Mouse (Mus musculus) common myeloid progenitor, adult 5-6 weeks (primary cell): ENCODE results near the gene Olfr514. TPM values are rescaled to one million over a fixed set of nuclear protein-coding genes. Genes with fewer than 3 reads are reported as not detected.
A peak's percentile ranks its signal among the peaks of the same experiment; 100 is the strongest.

ENCODE experiments used
- ATAC-seq: replicated peaks from 2 replicates; pipeline ENCODE4 v1.8.0; 2016; ENCODE audit warnings: low read depth, mild to moderate bottlenecking, moderate TSS enrichment, inconsistent platforms; ENCODE audit not compliant: poor library complexity, severe bottlenecking
- total RNA-seq: library from RNA; stranded (forward); fragments of 200-1000, 187-1606 nt; gene quantifications from 2 replicates; pipeline ENCODE4 v1.2.3, GENCODE M21; 2017

Gene Olfr514
- not detected in 2 replicates for total RNA-seq

GRCm38 (mm10) chr7:108825897-108826296 is at the start of gene Olfr514:
Olfr514 (minus strand) TSS chr7:108825997.
- ATAC-seq, result no peak

DNA sequence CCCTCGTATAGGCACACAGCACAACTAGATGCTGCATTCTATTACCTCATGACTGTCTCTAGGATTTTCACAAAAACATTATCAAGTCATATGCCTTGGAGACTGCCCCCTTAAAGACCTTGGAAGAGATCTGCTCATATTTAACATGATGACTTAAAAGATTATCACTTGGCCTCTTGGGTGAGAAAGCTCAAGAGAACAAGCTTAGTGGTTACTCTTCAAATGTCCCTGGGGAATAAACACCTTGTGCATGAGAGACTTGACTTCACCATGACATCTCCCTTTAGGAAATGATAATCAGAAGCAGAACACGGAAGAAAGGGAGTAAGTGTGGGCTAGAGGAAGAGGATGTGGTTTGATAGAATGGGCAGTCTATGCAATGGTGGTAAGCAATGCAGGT is 46.5 kb upstream of the Olfr514 start, which contains the start of gene Olfr517:
TSS of gene Olfr517 (minus strand) at position 101 of the 400 bp plus-strand sequence.
- no peak for ATAC-seq

DNA sequence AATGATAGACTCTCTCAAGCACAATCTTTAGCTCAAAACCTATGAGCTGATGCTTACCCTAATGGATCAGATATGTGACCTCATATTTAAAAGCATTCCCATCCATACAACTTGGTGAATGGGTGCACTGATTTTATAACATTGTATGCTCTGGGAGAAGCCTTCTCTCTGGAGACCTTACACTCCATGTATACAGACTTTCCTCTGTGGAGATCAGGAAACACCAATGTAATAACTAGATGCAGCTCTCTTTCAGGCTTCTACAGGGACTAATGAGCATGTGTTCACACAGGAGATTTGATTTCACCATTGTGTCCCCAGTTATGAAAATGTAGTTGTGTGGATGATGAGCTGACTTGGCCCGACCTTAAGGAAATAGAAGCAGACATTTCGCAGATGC is 24.6 kb upstream of the Olfr514 start, which contains the start of gene Olfr516:
TSS of gene Olfr516 (minus strand) at position 101 of the 400 bp plus-strand sequence.
- ATAC-seq, result no peak

DNA sequence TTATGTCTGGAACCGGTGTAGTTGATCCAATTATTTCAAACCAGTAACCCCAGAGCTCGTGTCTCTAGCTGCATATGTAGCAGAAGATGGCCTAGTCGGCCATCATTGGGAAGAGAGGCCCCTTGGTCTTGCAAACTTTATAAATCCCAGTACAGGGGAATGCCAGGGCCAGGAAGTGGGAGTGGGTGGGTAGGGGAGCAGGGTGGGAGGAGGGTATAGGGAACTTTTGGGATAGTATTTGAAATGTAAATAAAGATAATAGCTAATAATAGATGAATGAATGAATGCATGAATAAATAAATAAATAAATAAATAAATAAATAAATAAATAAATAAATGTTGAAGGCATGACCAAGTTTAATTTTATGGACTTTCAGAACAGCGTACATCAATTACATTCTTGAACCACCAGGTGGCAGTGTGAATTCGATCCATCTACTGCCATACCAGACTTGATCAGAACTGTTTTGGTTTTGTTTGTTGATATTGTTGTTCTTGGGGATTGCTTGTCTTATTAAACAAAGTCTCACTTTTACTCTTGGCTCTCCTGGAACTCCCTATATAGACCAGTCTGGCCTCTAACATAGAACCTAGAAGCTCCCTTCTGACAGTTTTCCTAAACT is 11.1 kb downstream of the Olfr514 start:
- peak; percentile 83 for ATAC-seq

DNA sequence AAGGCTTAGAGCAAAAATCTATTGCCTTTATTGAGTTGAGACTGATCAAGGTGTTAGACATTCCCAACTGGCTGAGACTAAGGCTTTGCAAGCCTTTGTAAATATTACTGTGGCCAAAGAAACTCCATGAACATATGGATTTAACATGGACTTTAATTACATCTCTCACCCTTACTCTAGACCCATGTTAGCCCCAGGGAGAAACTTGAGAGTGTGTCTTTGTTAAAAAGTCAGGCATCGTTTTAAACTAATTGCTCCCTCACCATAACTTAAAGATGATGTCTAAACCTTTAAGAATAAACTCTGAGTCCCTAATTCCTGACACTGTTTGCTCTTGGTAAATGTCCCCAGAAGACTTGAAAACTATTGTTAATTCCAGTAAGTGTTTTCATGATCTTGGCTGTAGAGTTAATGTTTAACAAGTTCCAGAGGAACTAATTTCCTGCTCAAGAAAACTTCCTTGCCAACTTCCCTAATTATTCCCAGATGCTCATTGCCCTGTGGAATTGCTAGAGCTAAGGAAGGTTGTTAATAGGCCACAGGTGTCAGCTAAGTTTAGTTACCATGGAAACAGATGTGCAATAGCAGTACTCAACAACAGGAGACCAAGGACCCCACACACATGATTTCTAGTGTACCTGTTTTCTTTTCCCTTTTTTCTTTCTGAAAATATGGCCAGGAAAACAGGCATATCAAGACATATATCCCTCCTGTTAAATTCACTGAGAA is 28.4 kb downstream of the Olfr514 start:
- no peak for ATAC-seq

Other genes starting within 250 kb of the Olfr514 start
- not detected in 2 replicates for gene Olfr506, start 215.2 kb downstream of the Olfr514 start, total RNA-seq
- gene Olfr507, start 204.2 kb downstream of the Olfr514 start, total RNA-seq, result not detected in 2 replicates
- gene Olfr508, start 196.0 kb downstream of the Olfr514 start, total RNA-seq, result not detected in 2 replicates
- not detected in 2 replicates for gene Olfr509, start 174.1 kb downstream of the Olfr514 start, total RNA-seq
- not detected in 2 replicates for gene Olfr510, start 159.6 kb downstream of the Olfr514 start, total RNA-seq
- not detected in 2 replicates for gene Olfr512, start 112.7 kb downstream of the Olfr514 start, total RNA-seq
- gene Olfr513, start 75.0 kb downstream of the Olfr514 start, total RNA-seq, result not detected in 2 replicates
- gene Olfr516, start 24.5 kb upstream of the Olfr514 start, total RNA-seq, result not detected in 2 replicates
- gene Olfr517, start 46.4 kb upstream of the Olfr514 start, total RNA-seq, result not detected in 2 replicates
- gene Olfr518, start 59.0 kb upstream of the Olfr514 start, total RNA-seq, result not detected in 2 replicates
- gene Olfr519, start 68.4 kb upstream of the Olfr514 start, total RNA-seq, result not detected in 2 replicates
- gene Nlrp10, start 104.2 kb upstream of the Olfr514 start, total RNA-seq, result 2.2 and 2.6 TPM in 2 replicates
- gene Eif3f, start 108.4 kb upstream of the Olfr514 start, total RNA-seq, result 74.2 and 99.5 TPM in 2 replicates
- gene Tub, start 124.3 kb upstream of the Olfr514 start, total RNA-seq, result not detected in 2 replicates